17 mouse cellular contexts compared by ENCODE assay signal in genomic region chr11:116549273-116550038, GRCm38 (mm10). TPM values are rescaled to one million over a fixed set of nuclear protein-coding genes. Genes with fewer than 3 reads are reported as not detected.
DNase-seq lines count a peak whose midpoint lies in the region; ATAC-seq and TF ChIP-seq lines count a peak whose summit lies in the region.
"Had no signal": no experiment of that assay in that cellular context is flagged by ENCODE, and none has a peak within 500 bp of the region (broad histone marks: within the 10 kb centered on the region; RNA-seq: fewer than 3 reads in every experiment).

No protein-coding gene starts in this region.

- H3K79me2 ChIP-seq in MEL (ENCODE audit: control insufficient read depth, insufficient read depth, low read length, poor library complexity) = peaks cover 5% of the 10 kb centered on the region; the same call in 1 of the 2 replicates

- peak overlapping the region; percentile 41 for H3K4me2 ChIP-seq in heart, embryonic 13.5 days
- no peak overlapping the region for H3K4me2 ChIP-seq in heart, postnatal 0 days (ENCODE audit: low read depth, low read length)
- peak overlapping the region; percentile 66 for H3K4me2 ChIP-seq in liver, embryonic 16.5 days (ENCODE audit: low read depth, low read length)
- H3K4me2 ChIP-seq: limb, embryonic 15.5 days had no signal

- peak overlapping the region; percentile 67 for H3K9ac ChIP-seq in heart, embryonic 13.5 days
- no peak overlapping the region for H3K9ac ChIP-seq in MEL (ENCODE audit: control insufficient read depth, low read depth, low read length, poor library complexity, severe bottlenecking)
- H3K9ac ChIP-seq in heart, postnatal 0 days (replicated peaks; ENCODE audit: low read depth, low read length) = no peak overlapping the region
- peak overlapping the region; percentile 58 for H3K9ac ChIP-seq in liver, embryonic 16.5 days (ENCODE audit: low read depth, low read length)
- H3K9ac ChIP-seq: limb, embryonic 15.5 days had no signal

- no peak for TF ChIP-seq CTCF in MEL (IDR thresholded peaks at IDR 0.05 in 2 of 3, conservative IDR thresholded peaks at IDR 0.05 in 1 of 3; ENCODE audit: control insufficient read depth in 1 of 3, insufficient read depth in 1 of 3, low read depth in 2 of 3, low read length in 3 of 3, poor library complexity in 1 of 3, severe bottlenecking in 1 of 3)
- no peak for TF ChIP-seq CTCF in heart, postnatal 0 days (IDR thresholded peaks at IDR 0.05; ENCODE audit: low read depth)

- no peaks in the 10 kb centered on the region for H3K27me3 ChIP-seq in heart, embryonic 13.5 days (replicated peaks)
- no peaks in the 10 kb centered on the region for H3K27me3 ChIP-seq in MEL (ENCODE audit: control insufficient read depth in 1 of 2, insufficient read depth in 2 of 2, low read length in 2 of 2)
- no peaks in the 10 kb centered on the region for H3K27me3 ChIP-seq in heart, postnatal 0 days (ENCODE audit: control insufficient read depth, insufficient read depth, low read length)
- H3K27me3 ChIP-seq in liver, embryonic 16.5 days (ENCODE audit: control insufficient read depth, insufficient read depth, low read depth, low read length) = no peaks in the 10 kb centered on the region
- H3K27me3 ChIP-seq: limb, embryonic 15.5 days had no signal

- intact Hi-C loops in heart, postnatal 14 days (cut with DNase I) = loop anchor here (10.0 kb wide), 1 partner anchor 255 kb away; no protein-coding TSS in a partner anchor

- 48% methylated on average over 11 of the region's 11 CpGs for WGBS in heart, embryonic 13.5 days
- 40% methylated on average over 11 of the region's 11 CpGs for WGBS in heart, postnatal 0 days
- WGBS in liver, embryonic 16.5 days (ENCODE audit: insufficient replicate concordance) = 34% methylated on average over 11 of the region's 11 CpGs

- TF ChIP-seq EP300 in MEL (IDR thresholded peaks at IDR 0.05; ENCODE audit: low read depth in 1 of 2, low read length in 2 of 2) = peak; percentile 77 to 89; a peak in 3 of 4 replicates
- no peak for TF ChIP-seq EP300 in heart, postnatal 0 days (IDR thresholded peaks at IDR 0.05; ENCODE audit: low read depth)

- peak overlapping the region; percentile 65 for H3K27ac ChIP-seq in heart, embryonic 13.5 days (replicated peaks)
- H3K27ac ChIP-seq in MEL (ENCODE audit: control insufficient read depth, low read depth, low read length) = peak overlapping the region; percentile 15; the same call in 1 of the 2 replicates
- peak overlapping the region; percentile 44 for H3K27ac ChIP-seq in heart, postnatal 0 days (ENCODE audit: low read depth)
- peak overlapping the region; percentile 89 for H3K27ac ChIP-seq in liver, embryonic 16.5 days (ENCODE audit: low read length)
- H3K27ac ChIP-seq: limb, embryonic 15.5 days had no signal

- no peak for DNase-seq in heart, postnatal 14 days
- DNase-seq in MEL (ENCODE audit: low read depth, low spot score) = peak; percentile 47
- DNase-seq in heart, postnatal 0 days (ENCODE audit: low spot score) = no peak
- no peak for DNase-seq in thymus, postnatal 25 days
- no peak for DNase-seq in kidney, postnatal 10 days
- no peak for DNase-seq in right cerebral cortex, postnatal 25 days
- DNase-seq: adrenal gland, postnatal 36 days; cerebellum, adult 11-12 months; kidney, postnatal 25 days; layer of hippocampus, postnatal 36 days; thymus, adult 2 months had no signal

- no peaks in the 10 kb centered on the region for H3K9me3 ChIP-seq in heart, embryonic 13.5 days
- H3K9me3 ChIP-seq in MEL (replicated peaks; ENCODE audit: insufficient read depth, low read length) = no peaks in the 10 kb centered on the region
- no peaks in the 10 kb centered on the region for H3K9me3 ChIP-seq in heart, postnatal 0 days (replicated peaks; ENCODE audit: control insufficient read depth, low read length)
- no peaks in the 10 kb centered on the region for H3K9me3 ChIP-seq in liver, embryonic 16.5 days (replicated peaks; ENCODE audit: control insufficient read depth, low read length)
- H3K9me3 ChIP-seq: limb, embryonic 15.5 days had no signal

- H3K4me3 ChIP-seq in heart, embryonic 13.5 days = peak overlapping the region; percentile 3; the same call in 1 of the 2 replicates
- H3K4me3 ChIP-seq in MEL (ENCODE audit: control insufficient read depth in 1 of 2, insufficient read depth in 1 of 2, low read depth in 2 of 2, low read length in 2 of 2) = no peak overlapping the region
- no peak overlapping the region for H3K4me3 ChIP-seq in heart, postnatal 0 days (ENCODE audit: low read depth, low read length)
- peak overlapping the region; percentile 38 for H3K4me3 ChIP-seq in liver, embryonic 16.5 days (ENCODE audit: low read depth, low read length)
- H3K4me3 ChIP-seq: limb, embryonic 15.5 days had no signal

- TF ChIP-seq POLR2A in MEL (IDR thresholded peaks at IDR 0.05; ENCODE audit: control insufficient read depth in 1 of 2, insufficient read depth in 1 of 2, low read depth in 1 of 2, low read length in 2 of 2, poor library complexity in 1 of 2) = no peak

- TF ChIP-seq RAD21 in MEL (IDR thresholded peaks at IDR 0.05; ENCODE audit: low read depth, low read length) = no peak

- ATAC-seq in heart, embryonic 13.5 days (ENCODE audit: extremely low read depth, insufficient number of reproducible peaks, low FRiP score, low TSS enrichment) = no peak
- ATAC-seq in heart, postnatal 0 days (ENCODE audit: insufficient read depth, low read depth) = peak; percentile 29
- peak; percentile 92 for ATAC-seq in liver, embryonic 16.5 days (ENCODE audit: low read depth)

- H3K36me3 ChIP-seq in heart, embryonic 13.5 days = peaks cover 42% of the 10 kb centered on the region
- H3K36me3 ChIP-seq in MEL (ENCODE audit: control insufficient read depth in 1 of 2, insufficient read depth in 2 of 2, low read length in 2 of 2) = peaks cover 2 to 10% of the 10 kb centered on the region in 2 experiments; a peak in 3 of 4 replicates
- peaks cover 44% of the 10 kb centered on the region for H3K36me3 ChIP-seq in heart, postnatal 0 days (replicated peaks; ENCODE audit: control insufficient read depth, insufficient read depth, low read length)
- peaks cover 31% of the 10 kb centered on the region for H3K36me3 ChIP-seq in liver, embryonic 16.5 days (ENCODE audit: control insufficient read depth, insufficient read depth)

- H3K4me1 ChIP-seq in heart, embryonic 13.5 days = peaks cover 62% of the 10 kb centered on the region
- H3K4me1 ChIP-seq in MEL (ENCODE audit: control insufficient read depth in 1 of 2, insufficient read depth in 2 of 2, low read length in 2 of 2) = peaks cover 8 to 19% of the 10 kb centered on the region in 2 experiments; a peak in 3 of 4 replicates
- peaks cover 36% of the 10 kb centered on the region for H3K4me1 ChIP-seq in heart, postnatal 0 days (ENCODE audit: control insufficient read depth, insufficient read depth)
- peaks cover 48% of the 10 kb centered on the region for H3K4me1 ChIP-seq in liver, embryonic 16.5 days (ENCODE audit: control insufficient read depth, low read depth, low read length)

TF ChIP-seq in MEL, 35 proteins besides CTCF, POLR2A, EP300 and RAD21 (continues in another document):
- TF ChIP-seq POLR2AphosphoS2 (IDR thresholded peaks at IDR 0.05; ENCODE audit: low read length) (no peak), TCF12 (IDR thresholded peaks at IDR 0.05; ENCODE audit: low read depth, low read length) (peak; percentile 91), TAL1 (IDR thresholded peaks at IDR 0.05; ENCODE audit: low read length) (peak; percentile 93), ZNF384 (IDR thresholded peaks at IDR 0.05; ENCODE audit: low read depth, low read length) (no peak), HCFC1 (IDR thresholded peaks at IDR 0.05; ENCODE audit: low read depth, low read length) (no peak)

RNA-seq across cellular contexts. Expression of gene Sphk1, which starts 18.7 kb away (rescaled TPM):
- 2.0 and 2.6 TPM in 2 replicates for polyA plus RNA-seq in heart, embryonic 13.5 days (2015; fragmentation: Nextera tagmentation; extraction: Ambion mirVana)
- total RNA-seq in heart, postnatal 14 days (2021) = 1 to 10 TPM; 2.6 to 2.7 TPM
- 77.5 and 127 TPM in 2 replicates for total RNA-seq in MEL (2012; rRNA removed)
- 10 to 100 TPM in 1 of 2 experiments, not detected in 1; 53.5 TPM for polyA plus RNA-seq in MEL (2012; ENCODE audit: insufficient read depth in 1 of 2, insufficient read length in 2 of 2, low read depth in 1 of 2, low replicate concordance in 2 of 2, missing spikeins in 1 of 2)
- total RNA-seq in heart, postnatal 0 days (2014; rRNA removed; ENCODE audit: low replicate concordance) = 1.9 and 3.1 TPM in 2 replicates
- 2.0 TPM in 2 replicates for polyA plus RNA-seq in heart, postnatal 0 days (2015; fragmentation: Nextera tagmentation; extraction: Ambion mirVana)
- 23.7 and 24.3 TPM in 2 replicates for polyA plus RNA-seq in liver, embryonic 16.5 days (2015; fragmentation: Nextera tagmentation; extraction: Ambion mirVana)

RNA-seq across cellular contexts. Expression of gene Ube2o, which starts 31.8 kb away (rescaled TPM):
- 7.9 and 8.3 TPM in 2 replicates for polyA plus RNA-seq in heart, embryonic 13.5 days (2015; fragmentation: Nextera tagmentation; extraction: Ambion mirVana)
- 10 to 100 TPM; 43.3 to 49.2 TPM for total RNA-seq in heart, postnatal 14 days (2021)
- 22.9 and 31.1 TPM in 2 replicates for total RNA-seq in MEL (2012; rRNA removed)
- 10 to 100 TPM in 1 of 2 experiments, not detected in 1; 42.8 TPM for polyA plus RNA-seq in MEL (2012; ENCODE audit: insufficient read depth in 1 of 2, insufficient read length in 2 of 2, low read depth in 1 of 2, low replicate concordance in 2 of 2, missing spikeins in 1 of 2)
- total RNA-seq in heart, postnatal 0 days (2014; rRNA removed; ENCODE audit: low replicate concordance) = 17.2 and 34.8 TPM in 2 replicates
- 4.1 and 5.2 TPM in 2 replicates for polyA plus RNA-seq in heart, postnatal 0 days (2015; fragmentation: Nextera tagmentation; extraction: Ambion mirVana)
- 15.1 and 18.1 TPM in 2 replicates for polyA plus RNA-seq in liver, embryonic 16.5 days (2015; fragmentation: Nextera tagmentation; extraction: Ambion mirVana)

RNA-seq across cellular contexts. Expression of gene Aanat, which starts 36.8 kb away (rescaled TPM):
- polyA plus RNA-seq in heart, embryonic 13.5 days (2015; fragmentation: Nextera tagmentation; extraction: Ambion mirVana) = not detected in 2 replicates
- not detected for total RNA-seq in heart, postnatal 14 days (2021)
- not detected in 2 replicates for total RNA-seq in MEL (2012; rRNA removed)
- not detected for polyA plus RNA-seq in MEL (2012; ENCODE audit: insufficient read depth in 1 of 2, insufficient read length in 2 of 2, low read depth in 1 of 2, low replicate concordance in 2 of 2, missing spikeins in 1 of 2)
- total RNA-seq in heart, postnatal 0 days (2014; rRNA removed; ENCODE audit: low replicate concordance) = not detected in 2 replicates
- polyA plus RNA-seq in heart, postnatal 0 days (2015; fragmentation: Nextera tagmentation; extraction: Ambion mirVana) = not detected in 2 replicates
- polyA plus RNA-seq in liver, embryonic 16.5 days (2015; fragmentation: Nextera tagmentation; extraction: Ambion mirVana) = not detected in 2 replicates
- total RNA-seq: adrenal gland, postnatal 36 days; heart, adult 18-20 months had no signal
- polyA plus RNA-seq: C2C12; intestine, embryonic 14.5 days; limb, embryonic 15.5 days; thymus, adult 2 months had no signal

RNA-seq across cellular contexts. Expression of gene Prpsap1, which starts 55.5 kb away (rescaled TPM):
- 90.2 and 102 TPM in 2 replicates for polyA plus RNA-seq in heart, embryonic 13.5 days (2015; fragmentation: Nextera tagmentation; extraction: Ambion mirVana)
- total RNA-seq in heart, postnatal 14 days (2021) = 10 to 100 TPM; 41.5 to 45.4 TPM
- total RNA-seq in MEL (2012; rRNA removed) = 142 and 155 TPM in 2 replicates
- 100 to 1,000 TPM in 1 of 2 experiments, not detected in 1; 112 TPM for polyA plus RNA-seq in MEL (2012; ENCODE audit: insufficient read depth in 1 of 2, insufficient read length in 2 of 2, low read depth in 1 of 2, low replicate concordance in 2 of 2, missing spikeins in 1 of 2)
- total RNA-seq in heart, postnatal 0 days (2014; rRNA removed; ENCODE audit: low replicate concordance) = 43.3 and 46.6 TPM in 2 replicates
- 59.2 and 62.2 TPM in 2 replicates for polyA plus RNA-seq in heart, postnatal 0 days (2015; fragmentation: Nextera tagmentation; extraction: Ambion mirVana)
- polyA plus RNA-seq in liver, embryonic 16.5 days (2015; fragmentation: Nextera tagmentation; extraction: Ambion mirVana) = 47.6 and 47.9 TPM in 2 replicates

Comparison
In these comparisons a context has a peak if more than half of its experiments do, and no peak if none do; other contexts are left out.
1. H3K4me3 ChIP-seq: peak in heart, embryonic 13.5 days (single experiment) and liver, embryonic 16.5 days (single experiment); none in MEL (0 of 2) and heart, postnatal 0 days (single experiment).
2. H3K9ac ChIP-seq: peak in heart, embryonic 13.5 days (single experiment) and liver, embryonic 16.5 days (single experiment); none in MEL (single experiment) and heart, postnatal 0 days (single experiment).
3. H3K27ac ChIP-seq: peak in every context shown above with its lines; median percentile 89 in liver, embryonic 16.5 days; 65 in heart, embryonic 13.5 days; 44 in heart, postnatal 0 days; 15 in MEL.